Mouse (Mus musculus) small intestine, adult 2 months (tissue): Measurements from ENCODE around the gene Plod1.

Experiments
- CTCF ChIP-seq: fragments of 200-500 bp; IDR thresholded peaks from 2 replicates; pipeline ENCODE4 v1.5.1; 2012; ENCODE audit warnings: low read depth, mild to moderate bottlenecking, control low read depth, inconsistent platforms, low read length, moderate library complexity, mixed read lengths; ENCODE audit not compliant: insufficient replicate concordance, insufficient read length; ENCODE audit errors: extremely low read depth
- POLR2A ChIP-seq: fragments of 200-500 bp; IDR thresholded peaks from 2 replicates; pipeline ENCODE4 v1.6.1; 2012; ENCODE audit warnings: low read depth, mild to moderate bottlenecking, control low read depth, inconsistent platforms, low read length, moderate library complexity

- no peak for TF ChIP-seq CTCF
- TF ChIP-seq POLR2A: no peak
Measured at GRCm38 (mm10) chr4:147963623-147964022, 27.1 kb upstream of the Plod1 start.
